ENCODE assay signal across 8 mouse cellular contexts in the genomic region with DNA sequence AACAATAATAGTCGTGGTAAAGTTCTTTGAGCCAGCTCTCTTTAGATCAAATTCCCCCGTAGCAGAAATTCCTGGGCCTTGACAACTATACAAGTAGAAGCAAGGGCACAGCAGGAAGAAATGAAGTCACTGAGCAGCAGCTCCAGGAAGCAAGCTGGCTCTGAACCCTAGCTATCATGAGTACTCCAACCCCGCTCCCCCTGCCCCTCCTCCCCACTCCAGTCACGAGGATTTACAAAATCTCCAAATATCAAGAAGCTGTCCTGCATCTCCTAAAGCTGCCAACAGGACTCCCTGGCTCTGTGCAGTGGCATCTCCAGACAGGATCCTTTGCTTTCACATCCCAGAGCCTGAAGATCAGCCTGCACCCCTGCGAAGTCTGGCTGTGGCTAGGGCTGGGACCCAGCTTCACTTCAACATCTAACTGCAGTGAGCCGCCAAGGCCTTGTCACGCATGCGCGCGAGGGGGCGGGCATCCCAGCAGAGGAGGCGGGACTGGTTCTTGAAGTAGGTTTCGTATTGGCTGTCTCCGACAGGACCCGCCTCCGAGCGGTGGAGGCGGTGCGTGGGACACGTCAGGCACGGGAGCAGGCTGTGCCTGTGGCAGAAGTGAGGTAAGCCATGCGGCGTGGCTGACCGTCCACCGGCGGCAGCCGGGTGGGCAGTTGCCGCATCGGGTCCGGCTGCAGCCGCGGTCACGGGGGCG. TPM values are rescaled to one million over a fixed set of nuclear protein-coding genes. Genes with fewer than 3 reads are reported as not detected.
A peak's percentile ranks its signal among the peaks of the same experiment; 100 is the strongest.
DNase-seq lines count a peak whose midpoint lies in the region; ATAC-seq and TF ChIP-seq lines count a peak whose summit lies in the region.

TSS of gene Focad (plus strand) at position 568 of the 706 bp plus-strand sequence.

- TF ChIP-seq CTCF in Patski (IDR thresholded peaks at IDR 0.05), result no peak

- WGBS in hindbrain, embryonic 13.5 days, result under 1% methylated on average over 34 of the region's 34 CpGs

- CTCF ChIA-PET in Patski (lab: Charles Lee), result interaction anchor here (0.8 kb wide), 1 partner anchor 11 kb away, joined by 4 read pairs; no protein-coding TSS in a partner anchor

- H3K4me1 ChIP-seq in hindbrain, embryonic 13.5 days (replicated peaks), result peaks cover 8% of the 10 kb centered on the region

- peak within 1 kb of the TSS; percentile 89 for H3K4me2 ChIP-seq in hindbrain, embryonic 13.5 days

- H3K9me3 ChIP-seq in hindbrain, embryonic 13.5 days, result no peaks in the 10 kb centered on the region

- DNase-seq in Patski (ENCODE audit: low read depth, low spot score), result peak; percentile 78
- DNase-seq in cerebellum, postnatal 14 days, result peak; percentile 99
- peak; percentile 97 to 98 for DNase-seq in frontal cortex, postnatal 14 days (ENCODE audit: low spot score in 2 of 2)
- peak; percentile 95 for DNase-seq in layer of hippocampus, postnatal 25 days (ENCODE audit: extremely low spot score in 1 of 2, low spot score in 1 of 2)
- DNase-seq in lung, postnatal 25 days (ENCODE audit: low spot score), result peak; percentile 98
- peak; percentile 97 for DNase-seq in retina, embryonic 14.5 days (ENCODE audit: low spot score)
- peak; percentile 98 for DNase-seq in thymus, postnatal 4 days

- POLR2A ChIA-PET in Patski (lab: Charles Lee), result no interaction called here

- peak within 1 kb of the TSS; percentile 80 for H3K27ac ChIP-seq in hindbrain, embryonic 13.5 days

- H3K27me3 ChIP-seq in Patski, result no peaks in the 10 kb centered on the region
- no peaks in the 10 kb centered on the region for H3K27me3 ChIP-seq in hindbrain, embryonic 13.5 days

- in situ Hi-C loops in Patski (cut with MboI; ENCODE audit: low pct_unique_long_range_greater_than_20kb), result no loop called here

- peak within 1 kb of the TSS; percentile 84 for H3K4me3 ChIP-seq in hindbrain, embryonic 13.5 days

- H3K36me3 ChIP-seq in hindbrain, embryonic 13.5 days, result no peaks in the 10 kb centered on the region

- H3K9ac ChIP-seq in hindbrain, embryonic 13.5 days, result peak within 1 kb of the TSS; percentile 85

- ATAC-seq in Patski, result peak; percentile 96
- ATAC-seq in hindbrain, embryonic 13.5 days (ENCODE audit: low FRiP score), result peak; percentile 100

RNA-seq across cellular contexts. Expression of gene Focad, which starts in this region (rescaled TPM):
- 14.4 TPM for polyA plus RNA-seq in Patski (2021)
- 10.2 and 11.2 TPM in 2 replicates for polyA plus RNA-seq in hindbrain, embryonic 13.5 days (2015; fragmentation: Nextera tagmentation; extraction: Ambion mirVana)
- total RNA-seq in layer of hippocampus, postnatal 25 days (2021), result 10 to 100 TPM; 59.1 to 75.4 TPM

Comparison
In these comparisons a context has a peak if more than half of its experiments do, and no peak if none do; other contexts are left out.
1. Peak in every context shown above with its lines: DNase-seq, ATAC-seq, H3K4me3 ChIP-seq and H3K27ac ChIP-seq.